Mouse (Mus musculus): Measurements from ENCODE around the gene Psme3.

The Psme3 gene

GRCm38 (mm10) chr11:101315665-101316500, at the start of gene Psme3:
Psme3 (plus strand) TSS chr11:101316213.
- peak; percentile 96 to 97 for DNase-seq

- DNase-seq, result peak; percentile 64 to 67
Measured at GRCm38 (mm10) chr11:101269577-101270116, 46.4 kb upstream of the Psme3 start.

GRCm38 (mm10) chr11:101272446-101272845, 43.6 kb upstream of the Psme3 start:
- DNase-seq, result no peak

GRCm38 (mm10) chr11:101275309-101275708, 40.7 kb upstream of the Psme3 start:
- no peak for DNase-seq

- DNase-seq, result peak; percentile 39 to 41
Measured at GRCm38 (mm10) chr11:101276319-101277070, 39.5 kb upstream of the Psme3 start.

- peak; percentile 39 to 47 for DNase-seq
Measured at GRCm38 (mm10) chr11:101277381-101278222, 38.4 kb upstream of the Psme3 start.

- peak; percentile 91 to 94 for DNase-seq
Measured at GRCm38 (mm10) chr11:101278223-101279192, 37.5 kb upstream of the Psme3 start, which contains the start of the genes Cntd1 and Coa3. Cntd1 (plus strand) TSS chr11:101279012. Coa3 (minus strand) TSS chr11:101279114.

- peak in 1 of 2 experiments; percentile 24 for DNase-seq
Measured at GRCm38 (mm10) chr11:101279193-101279569, 36.8 kb upstream of the Psme3 start.

- no peak for DNase-seq
Measured at GRCm38 (mm10) chr11:101280837-101281236, 35.2 kb upstream of the Psme3 start.

- no peak for DNase-seq
Measured at GRCm38 (mm10) chr11:101282896-101283295, 33.1 kb upstream of the Psme3 start.

GRCm38 (mm10) chr11:101283805-101284204, 32.2 kb upstream of the Psme3 start:
- no peak for DNase-seq

GRCm38 (mm10) chr11:101287306-101287705, 28.7 kb upstream of the Psme3 start:
- no peak for DNase-seq

GRCm38 (mm10) chr11:101291231-101291630, 24.8 kb upstream of the Psme3 start:
- DNase-seq, result no peak

GRCm38 (mm10) chr11:101295191-101295590, 20.8 kb upstream of the Psme3 start:
- DNase-seq, result no peak

GRCm38 (mm10) chr11:101300881-101301280, 15.1 kb upstream of the Psme3 start:
- peak; percentile 27 to 38 for DNase-seq

- DNase-seq, result no peak
Measured at GRCm38 (mm10) chr11:101301299-101302003, 14.6 kb upstream of the Psme3 start.

GRCm38 (mm10) chr11:101302004-101302798, 13.8 kb upstream of the Psme3 start, which contains the start of gene Becn1:
Becn1 (minus strand) TSS chr11:101302286.
- DNase-seq, result peak; percentile 99 to 100

- no peak for DNase-seq
Measured at GRCm38 (mm10) chr11:101307744-101308143, 8.3 kb upstream of the Psme3 start.

- no peak for DNase-seq
Measured at GRCm38 (mm10) chr11:101311083-101311482, 4.9 kb upstream of the Psme3 start.

GRCm38 (mm10) chr11:101312150-101312549, 3.9 kb upstream of the Psme3 start:
- DNase-seq, result no peak

Measured in cerebellum, postnatal 10 days (tissue).